Mouse (Mus musculus): ENCODE measurements around the gene Olfr1443.
"Not testable (repeated sequence)": the region's sequence is repeated elsewhere in the genome, so short reads cannot be mapped to it uniquely, and the experiment has no call there.

GRCm38 (mm10) chr19:12668601-12669000 is 9.3 kb upstream of the Olfr1443 start:
- not testable (repeated sequence) for TF ChIP-seq EP300 (optimal IDR thresholded peaks at IDR 0.05); CTCF (IDR thresholded peaks at IDR 0.05; ENCODE audit: low read depth)

Data from stomach, postnatal 0 days (tissue).